Mouse (Mus musculus) ES-E14 (cell line): ENCODE measurements at regions not wholly inside any gene's neighbourhood (a gene's known extent, or its start where the extent isn't known, plus 50 kb on each side); places are given as distances from the start of the nearest gene placed in this dataset.

Source experiments
- CHD2 ChIP-seq: IDR thresholded peaks from 2 replicates; pipeline ENCODE4 v1.6.1; 2014; ENCODE audit warnings: mild to moderate bottlenecking, low read depth, low read length, inconsistent platforms
- HCFC1 ChIP-seq: IDR thresholded peaks from 2 replicates; pipeline ENCODE4 v1.6.1; 2012; ENCODE audit warnings: low read length, inconsistent platforms, borderline replicate concordance; ENCODE audit not compliant: insufficient read depth
- MAFK ChIP-seq: IDR thresholded peaks from 2 replicates; pipeline ENCODE4 v1.6.1; 2014; ENCODE audit warnings: mild to moderate bottlenecking, low read depth, low read length, inconsistent platforms; ENCODE audit not compliant: insufficient read depth
- ZNF384 ChIP-seq: IDR thresholded peaks from 2 replicates; pipeline ENCODE4 v1.6.1; 2012; ENCODE audit warnings: low read depth, low read length, inconsistent platforms

- TF ChIP-seq CHD2: no peak
- TF ChIP-seq HCFC1: no peak
- TF ChIP-seq ZNF384: no peak
- TF ChIP-seq MAFK: no peak
Observed at GRCm38 (mm10) chr19:53454571-53454970, 64.2 kb upstream of the Smndc1 start.
